ENCODE assay signal across 32 mouse cellular contexts in genomic region chr11:78454276-78454675, GRCm38 (mm10). TPM values are rescaled to one million over a fixed set of nuclear protein-coding genes. Genes with fewer than 3 reads are reported as not detected.
DNase-seq lines count a peak whose midpoint lies in the region; ATAC-seq and TF ChIP-seq lines count a peak whose summit lies in the region.
"Had no signal": no experiment of that assay in that cellular context is flagged by ENCODE, and none has a peak within 500 bp of the region (broad histone marks: within the 10 kb centered on the region; RNA-seq: fewer than 3 reads in every experiment).

No protein-coding gene starts in this region.

- H3K27me3 ChIP-seq in liver, adult 2 months (ENCODE audit: control insufficient read depth, insufficient read depth, low read length) = no peaks in the 10 kb centered on the region
- H3K27me3 ChIP-seq in ES-Bruce4 (ENCODE audit: control insufficient read depth, insufficient read depth, low read length, poor library complexity, severe bottlenecking) = no peaks in the 10 kb centered on the region
- H3K27me3 ChIP-seq: embryonic facial prominence, embryonic 13.5 days; limb, embryonic 12.5 days; midbrain, embryonic 15.5 days had no signal

- no peak for TF ChIP-seq POLR2A in liver, adult 2 months (IDR thresholded peaks at IDR 0.05; ENCODE audit: extremely low read depth, insufficient read depth, low read length)
- TF ChIP-seq POLR2A in ES-Bruce4 (IDR thresholded peaks at IDR 0.05; ENCODE audit: insufficient read depth, low read length) = peak; percentile 79

- no peaks in the 10 kb centered on the region for H3K79me2 ChIP-seq in liver, adult 2 months (ENCODE audit: control insufficient read depth, insufficient read depth, low read length)

- no peaks in the 10 kb centered on the region for H3K36me3 ChIP-seq in liver, adult 2 months (ENCODE audit: control insufficient read depth, insufficient read depth, low read length)
- no peaks in the 10 kb centered on the region for H3K36me3 ChIP-seq in ES-Bruce4 (ENCODE audit: control insufficient read depth, insufficient read depth, low read length, poor library complexity, severe bottlenecking)
- H3K36me3 ChIP-seq: embryonic facial prominence, embryonic 13.5 days; heart, embryonic 12.5 days; hindbrain, embryonic 10.5 days; limb, embryonic 12.5 days; liver, embryonic 13.5 days; midbrain, embryonic 15.5 days had no signal

- H3K9me3 ChIP-seq in ES-Bruce4 (replicated peaks; ENCODE audit: control insufficient read depth, insufficient read depth, low read length, poor library complexity, severe bottlenecking) = no peaks in the 10 kb centered on the region
- H3K9me3 ChIP-seq: embryonic facial prominence, embryonic 13.5 days; heart, embryonic 12.5 days; hindbrain, embryonic 10.5 days; limb, embryonic 12.5 days; liver, embryonic 13.5 days; midbrain, embryonic 15.5 days had no signal

- no peaks in the 10 kb centered on the region for H3K4me1 ChIP-seq in liver, adult 2 months (ENCODE audit: control insufficient read depth, insufficient read depth, low read length)
- no peaks in the 10 kb centered on the region for H3K4me1 ChIP-seq in ES-Bruce4 (ENCODE audit: control insufficient read depth, insufficient read depth, low read length)
- H3K4me1 ChIP-seq: embryonic facial prominence, embryonic 13.5 days; hindbrain, embryonic 10.5 days; limb, embryonic 12.5 days; midbrain, embryonic 15.5 days had no signal

- TF ChIP-seq CTCF in liver, adult 2 months (IDR thresholded peaks at IDR 0.05; ENCODE audit: low read depth, low read length) = no peak
- no peak for TF ChIP-seq CTCF in ES-Bruce4 (IDR thresholded peaks at IDR 0.05; ENCODE audit: low read depth, low read length)

- H3K4me3 ChIP-seq in liver, adult 2 months (ENCODE audit: insufficient read depth, low read depth, low read length) = no peak overlapping the region
- peak overlapping the region; percentile 43 for H3K4me3 ChIP-seq in ES-Bruce4 (ENCODE audit: low read depth, low read length)
- H3K4me3 ChIP-seq: embryonic facial prominence, embryonic 13.5 days; heart, embryonic 12.5 days; hindbrain, embryonic 10.5 days; layer of hippocampus, adult 2 months; limb, embryonic 12.5 days; liver, embryonic 13.5 days; midbrain, embryonic 15.5 days; myocyte had no signal

- no peak for ATAC-seq in activated CD4-positive, CD25-positive, alpha-beta regulatory T cell, adult 4 months
- ATAC-seq: forebrain, embryonic 14.5 days; hindbrain, postnatal 0 days; intestine, postnatal 0 days; midbrain, embryonic 15.5 days had no signal

- DNase-seq in liver, adult 2 months (ENCODE audit: extremely low read depth, low read depth, low spot score) = peak; percentile 52
- DNase-seq in liver = no peak
- DNase-seq in WW6 (ENCODE audit: low read depth, low spot score) = peak; percentile 46
- DNase-seq in right cerebral cortex, adult 2 months (ENCODE audit: low spot score in 2 of 2) = no peak
- no peak for DNase-seq in layer of hippocampus, adult 9-11 months
- DNase-seq: cerebellum, adult 11-12 months; heart, adult 11 months had no signal

- 70% methylated on average over 7 of the region's 7 CpGs for WGBS in liver, adult 2 months

- no peak overlapping the region for H3K9ac ChIP-seq in liver, adult 2 months (ENCODE audit: low read depth, low read length)
- H3K9ac ChIP-seq in ES-Bruce4 (ENCODE audit: low read depth, poor library complexity, severe bottlenecking) = peak overlapping the region; percentile 31
- H3K9ac ChIP-seq: embryonic facial prominence, embryonic 13.5 days; heart, embryonic 12.5 days; limb, embryonic 12.5 days; liver, embryonic 13.5 days; lung, embryonic 14.5 days; midbrain, embryonic 15.5 days had no signal

- TF ChIP-seq EP300 in ES-Bruce4 (IDR thresholded peaks at IDR 0.05; ENCODE audit: insufficient read depth, low read depth, low read length) = no peak

- no peak overlapping the region for H3K27ac ChIP-seq in liver, adult 2 months (replicated peaks; ENCODE audit: insufficient read depth, low read depth, low read length)
- H3K27ac ChIP-seq in ES-Bruce4 (ENCODE audit: insufficient read depth, low read length) = no peak overlapping the region
- H3K27ac ChIP-seq: embryonic facial prominence, embryonic 13.5 days; hindbrain, embryonic 10.5 days; hindbrain, postnatal 0 days; layer of hippocampus, adult 2 months; limb, embryonic 12.5 days; liver, embryonic 13.5 days; midbrain, embryonic 15.5 days; stomach, postnatal 0 days had no signal

RNA-seq across cellular contexts. Expression of gene Slc46a1, which starts 11.2 kb away (rescaled TPM):
- total RNA-seq in liver, adult 2 months (2014; rRNA removed) = 36.2 and 38.0 TPM in 2 replicates
- polyA plus RNA-seq in liver, adult 2 months (2012; rRNA removed) = 133 and 146 TPM in 2 replicates
- polyA plus RNA-seq in ES-Bruce4 (2011; ENCODE audit: insufficient read depth, insufficient read length, low read depth, missing spikeins) = 6.5 and 9.1 TPM in 2 replicates
- polyA plus RNA-seq in activated CD4-positive, CD25-positive, alpha-beta regulatory T cell, adult 4 months (2017; shearing (Covaris generic)) = 1 to 10 TPM; 1.0 to 1.4 TPM

RNA-seq across cellular contexts. Expression of gene Slc13a2, which starts 32.3 kb away (rescaled TPM):
- 0.65 and 1.9 TPM in 2 replicates for total RNA-seq in liver, adult 2 months (2014; rRNA removed)
- 4.7 and 5.6 TPM in 2 replicates for polyA plus RNA-seq in liver, adult 2 months (2012; rRNA removed)
- not detected in 2 replicates for polyA plus RNA-seq in ES-Bruce4 (2011; ENCODE audit: insufficient read depth, insufficient read length, low read depth, missing spikeins)
- polyA plus RNA-seq in activated CD4-positive, CD25-positive, alpha-beta regulatory T cell, adult 4 months (2017; shearing (Covaris generic)) = not detected
- total RNA-seq: adrenal gland, adult 2 months; gastrocnemius, postnatal 10 days; heart, postnatal 10 days; layer of hippocampus, adult 2 months; left cerebral cortex, postnatal 14 days; megakaryocyte-erythroid progenitor cell, adult 5-6 weeks had no signal
- polyA plus RNA-seq: embryonic facial prominence, embryonic 13.5 days; forebrain, embryonic 14.5 days; frontal cortex, adult 2 months; heart, embryonic 12.5 days; hindbrain, embryonic 10.5 days; hindbrain, postnatal 0 days; limb, embryonic 12.5 days; liver, embryonic 13.5 days; lung, embryonic 14.5 days; midbrain, embryonic 15.5 days; neural tube, embryonic 14.5 days had no signal

RNA-seq across cellular contexts. Expression of gene Sarm1, which starts 43.3 kb away (rescaled TPM):
- total RNA-seq in liver, adult 2 months (2014; rRNA removed) = 0.09 and 0.34 TPM in 2 replicates
- 0.21 and 0.24 TPM in 2 replicates for polyA plus RNA-seq in liver, adult 2 months (2012; rRNA removed)
- 2.0 and 3.1 TPM in 2 replicates for polyA plus RNA-seq in ES-Bruce4 (2011; ENCODE audit: insufficient read depth, insufficient read length, low read depth, missing spikeins)
- polyA plus RNA-seq in activated CD4-positive, CD25-positive, alpha-beta regulatory T cell, adult 4 months (2017; shearing (Covaris generic)) = 1 to 10 TPM; 1.0 to 1.7 TPM
- total RNA-seq: megakaryocyte-erythroid progenitor cell, adult 5-6 weeks had no signal

RNA-seq across cellular contexts. Expression of gene Vtn, which starts 44.6 kb away (rescaled TPM):
- total RNA-seq in liver, adult 2 months (2014; rRNA removed) = 2,089 and 2,597 TPM in 2 replicates
- polyA plus RNA-seq in liver, adult 2 months (2012; rRNA removed) = 3,152 and 3,193 TPM in 2 replicates
- polyA plus RNA-seq in ES-Bruce4 (2011; ENCODE audit: insufficient read depth, insufficient read length, low read depth, missing spikeins) = not detected in 2 replicates
- not detected for polyA plus RNA-seq in activated CD4-positive, CD25-positive, alpha-beta regulatory T cell, adult 4 months (2017; shearing (Covaris generic))
- total RNA-seq: megakaryocyte-erythroid progenitor cell, adult 5-6 weeks had no signal
- polyA plus RNA-seq: myocyte had no signal

RNA-seq across cellular contexts. Expression of gene Sebox, which starts 49.0 kb away (rescaled TPM):
- 0.34 and 0.37 TPM in 2 replicates for total RNA-seq in liver, adult 2 months (2014; rRNA removed)
- 0.36 and 0.91 TPM in 2 replicates for polyA plus RNA-seq in liver, adult 2 months (2012; rRNA removed)
- not detected in 2 replicates for polyA plus RNA-seq in ES-Bruce4 (2011; ENCODE audit: insufficient read depth, insufficient read length, low read depth, missing spikeins)
- polyA plus RNA-seq in activated CD4-positive, CD25-positive, alpha-beta regulatory T cell, adult 4 months (2017; shearing (Covaris generic)) = not detected
- total RNA-seq: adrenal gland, adult 2 months; adrenal gland, postnatal 4 days; gastrocnemius, postnatal 10 days; heart, postnatal 10 days; megakaryocyte-erythroid progenitor cell, adult 5-6 weeks had no signal
- polyA plus RNA-seq: adrenal gland, adult 2 months; embryonic facial prominence, embryonic 13.5 days; heart, embryonic 12.5 days; hindbrain, embryonic 10.5 days; intestine, postnatal 0 days; kidney, embryonic 14.5 days; limb, embryonic 12.5 days; lung, embryonic 14.5 days; myocyte; neural tube, embryonic 14.5 days; small intestine, adult 2 months had no signal

Comparison
In these comparisons a context has a peak if more than half of its experiments do, and no peak if none do; other contexts are left out.
1. DNase-seq: peak in liver, adult 2 months (single experiment) and WW6 (single experiment); none in liver (single experiment), right cerebral cortex, adult 2 months (0 of 2) and layer of hippocampus, adult 9-11 months (single experiment).
2. RNA of gene Slc46a1, which starts 11.2 kb away (polyA plus RNA-seq): 133 to 146 TPM in liver, adult 2 months; 6.5 to 9.1 TPM in ES-Bruce4 and 1.0 to 1.4 TPM in activated CD4-positive, CD25-positive, alpha-beta regulatory T cell, adult 4 months; every median in the first group is over 10 times any median in the second.